Mouse (Mus musculus) kidney, adult 2 months (tissue): ENCODE data around the gene Syna.

Source experiments
- CTCF ChIP-seq: fragments of 200-500 bp; conservative IDR thresholded peaks from 2 replicates; pipeline ENCODE4 v1.5.1; 2011; ENCODE audit warnings: low read depth, mild to moderate bottlenecking, control low read depth, low read length, moderate library complexity, mixed read lengths; ENCODE audit not compliant: insufficient read depth, insufficient read length
- POLR2A ChIP-seq: fragments of 200-500 bp; IDR thresholded peaks from one replicate; pipeline ENCODE4 v1.6.1; 2011; ENCODE audit warnings: low read depth, low read length, control low read depth

DNA sequence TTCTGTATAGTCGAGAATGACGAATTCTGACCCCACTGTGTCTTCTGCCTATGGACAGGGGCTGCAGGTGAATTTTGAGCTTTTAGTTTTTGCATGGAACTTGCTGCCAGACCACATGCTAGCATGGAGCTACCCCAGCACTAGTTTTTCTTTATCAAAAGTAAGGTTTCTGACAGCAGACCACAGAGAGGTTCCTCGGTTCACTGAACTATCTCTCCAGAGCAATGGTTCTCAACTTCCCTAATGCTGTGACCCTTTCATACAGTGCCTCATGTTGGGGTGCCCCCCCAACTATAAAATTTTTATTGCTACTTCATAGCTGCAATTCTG lies 23.9 kb upstream of the Syna start:
- TF ChIP-seq CTCF = no peak
- no peak for TF ChIP-seq POLR2A
